Mouse (Mus musculus) hindbrain, postnatal 0 days (tissue): ENCODE measurements around the gene Kcnn4. TPM values are rescaled to one million over a fixed set of nuclear protein-coding genes. Genes with fewer than 3 reads are reported as not detected.
"Not testable (repeated sequence)": the region's sequence is repeated elsewhere in the genome, so short reads cannot be mapped to it uniquely, and the experiment has no call there.

Source experiments
- ATAC-seq: fragments of 200-750 bp; cut with Nextera tagmentation; 2 replicates; pipeline ENCODE4 v1.8.0; 2017; ENCODE audit warnings: mild to moderate bottlenecking, moderate TSS enrichment, moderate library complexity
- DNase-seq: peaks from one replicate; pipeline ENCODE4 v3.0.0-alpha.2; 2015; ENCODE audit warnings: low spot score
- H3K27ac ChIP-seq: fragments of 300-500 bp; sonication (generic); 2 replicates; pipeline ENCODE4 v1.5.1; 2014; ENCODE audit warnings: mild to moderate bottlenecking
- H3K27me3 ChIP-seq: fragments of 300-500 bp; sonication (generic); 2 replicates; pipeline ENCODE4 v1.6.1; 2014; ENCODE audit warnings: low read length, mixed read lengths; ENCODE audit not compliant: insufficient read depth
- H3K36me3 ChIP-seq: fragments of 300-500 bp; sonication (generic); 2 replicates; pipeline ENCODE4 v1.6.1; 2014; ENCODE audit warnings: low read length, mixed read lengths; ENCODE audit not compliant: insufficient read depth
- H3K4me1 ChIP-seq: fragments of 300-500 bp; sonication (generic); 2 replicates; pipeline ENCODE4 v1.6.1; 2014; ENCODE audit warnings: antibody characterized with exemption, low read length, mixed read lengths; ENCODE audit not compliant: insufficient read depth
- H3K4me2 ChIP-seq: fragments of 300-500 bp; sonication (generic); 2 replicates; pipeline ENCODE4 v1.6.1; 2014; ENCODE audit warnings: low read depth, mild to moderate bottlenecking, low read length, moderate library complexity, mixed read lengths
- H3K4me3 ChIP-seq: fragments of 300-500 bp; sonication (generic); 2 replicates; pipeline ENCODE4 v1.5.1; 2014; ENCODE audit warnings: low read length
- H3K9ac ChIP-seq: fragments of 300-500 bp; sonication (generic); replicated peaks from 2 replicates; pipeline ENCODE4 v1.6.1; 2014; ENCODE audit warnings: mild to moderate bottlenecking, low read length, moderate library complexity, mixed read lengths
- H3K9me3 ChIP-seq: fragments of 300-500 bp; sonication (generic); 2 replicates; pipeline ENCODE4 v1.6.1; 2016; ENCODE audit warnings: low read length, mixed read lengths
- CTCF ChIP-seq: IDR thresholded peaks from 2 replicates; pipeline ENCODE4 v1.5.1; 2016; ENCODE audit warnings: antibody characterized with exemption, control low read depth, low read depth
- WGBS: fragments of 180-500 bp; shearing (Covaris S2); extraction: QIAGEN DNeasy Blood & Tissue Kit; methylation state at CpG from one replicate; pipeline ENCODE4 v1.1.7; 2014; 5-methylcytosine and 5-hydroxymethylcytosine counted together
- polyA plus RNA-seq: library from polyadenylated mRNA; unstranded; fragments of >200 nt; fragmentation: Nextera tagmentation; extraction: Ambion mirVana; gene quantifications from 2 replicates; pipeline ENCODE4 v1.2.1, GENCODE M21; 2015
- total RNA-seq: library from RNA; depleted of rRNA; stranded (reverse); fragments of >200 nt; gene quantifications from 2 replicates; pipeline ENCODE4 v1.2.3, GENCODE M21; 2014

Gene Kcnn4
- total and polyA plus RNA-seq, 2 experiments from 2014 or later = 1.2 to 3.9 TPM

GRCm38 (mm10) chr7:24399256-24400081 is 29.4 kb downstream of the Kcnn4 start, which contains the start of gene Smg9:
Gene Smg9 (plus strand): TSS chr7:24399619.
- Histone ChIP-seq H3K4me1 (no peaks in the 10 kb centered on the region; the same call in 1 of the 2 replicates), H3K9ac (peak within 1 kb of the TSS; percentile 60), H3K27ac (peak within 1 kb of the TSS; percentile 96), H3K4me2 (peak within 1 kb of the TSS; percentile 59), H3K9me3 (no peaks in the 10 kb centered on the region), H3K4me3 (peak within 1 kb of the TSS; percentile 56), H3K36me3 (peaks cover 2% of the 10 kb centered on the region; the same call in 1 of the 2 replicates), H3K27me3 (no peaks in the 10 kb centered on the region)
- WGBS = 3% methylated on average over 66 of the region's 66 CpGs
- TF ChIP-seq CTCF = peak; percentile 8; the same call in 1 of the 2 replicates
- DNase-seq (peak; percentile 100), ATAC-seq (peak; percentile 96)

GRCm38 (mm10) chr7:24400082-24400452 is 30.0 kb downstream of the Kcnn4 start:
- TF ChIP-seq CTCF = no peak
- H3K9ac ChIP-seq = peak overlapping the region; percentile 60
- H3K9me3 ChIP-seq = no peaks in the 10 kb centered on the region
- no peaks in the 10 kb centered on the region for H3K27me3 ChIP-seq
- no peak; the same call in 1 of the 2 replicates for ATAC-seq
- peak overlapping the region; percentile 56 for H3K4me3 ChIP-seq
- peak overlapping the region; percentile 59 for H3K4me2 ChIP-seq
- no peak for DNase-seq
- 13% methylated on average over 3 of the region's 3 CpGs for WGBS
- H3K4me1 ChIP-seq = no peaks in the 10 kb centered on the region; the same call in 1 of the 2 replicates
- peak overlapping the region; percentile 96 for H3K27ac ChIP-seq
- peaks cover 7% of the 10 kb centered on the region; the same call in 1 of the 2 replicates for H3K36me3 ChIP-seq

DNA sequence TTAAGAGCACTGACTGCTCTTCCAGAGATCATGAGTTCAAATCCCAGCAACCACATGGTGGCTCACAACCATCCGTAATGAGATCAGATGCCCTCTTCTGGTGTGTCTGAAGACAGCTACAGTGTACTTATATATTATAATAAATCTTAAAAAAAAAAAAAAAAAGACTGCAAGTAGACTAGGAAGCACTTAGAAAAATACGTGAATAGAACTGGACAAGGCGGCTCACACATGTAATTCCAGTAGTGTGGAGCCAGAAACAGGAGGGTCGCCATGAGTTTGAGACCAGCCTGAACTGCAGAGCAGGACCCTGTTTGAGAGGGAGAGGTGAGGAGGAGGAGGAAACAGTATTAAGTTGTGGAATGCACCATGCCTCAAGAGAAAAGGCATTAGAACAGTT is 30.4 kb downstream of the Kcnn4 start:
- not testable (repeated sequence) for H3K27me3 ChIP-seq, H3K9me3 ChIP-seq, H3K27ac ChIP-seq, H3K36me3 ChIP-seq, H3K4me1 ChIP-seq, DNase-seq, ATAC-seq, H3K9ac ChIP-seq
- Histone ChIP-seq H3K4me2 (peak overlapping the region; percentile 59; the same call in 1 of the 2 replicates), H3K4me3 (peak overlapping the region; percentile 56; the same call in 1 of the 2 replicates)
- 93% methylated on average over 4 of the region's 4 CpGs for WGBS

DNA sequence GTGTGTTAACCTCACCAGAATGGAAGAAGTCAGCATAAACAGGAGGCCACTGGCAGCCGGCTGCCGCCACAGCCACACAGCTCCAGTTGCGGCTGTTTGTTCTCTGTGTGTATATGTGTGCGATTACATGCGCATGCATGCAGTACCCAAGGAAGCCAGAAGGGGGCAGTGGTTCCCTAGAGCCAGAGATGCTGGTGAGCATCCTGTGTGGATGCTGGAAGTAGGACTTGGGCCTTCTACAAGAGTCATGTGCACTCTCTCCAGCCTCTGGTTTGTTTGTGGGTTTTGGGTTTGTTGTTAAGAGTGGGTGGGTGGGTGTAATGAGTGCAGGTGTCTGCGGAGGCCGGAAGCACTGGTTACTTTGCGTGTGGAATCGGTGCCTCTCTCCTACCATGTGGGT is 32.8 kb downstream of the Kcnn4 start:
- H3K36me3 ChIP-seq = peaks cover 15% of the 10 kb centered on the region
- no peaks in the 10 kb centered on the region; the same call in 1 of the 2 replicates for H3K4me1 ChIP-seq
- no peaks in the 10 kb centered on the region for H3K9me3 ChIP-seq
- ATAC-seq (no peak), DNase-seq (no peak)
- H3K4me3 ChIP-seq = no peak overlapping the region
- no peaks in the 10 kb centered on the region for H3K27me3 ChIP-seq
- no peak overlapping the region for H3K9ac ChIP-seq
- TF ChIP-seq CTCF = peak; percentile 69
- no peak overlapping the region for H3K4me2 ChIP-seq
- no peak overlapping the region for H3K27ac ChIP-seq
- WGBS = 98% methylated on average over 9 of the region's 9 CpGs

DNA sequence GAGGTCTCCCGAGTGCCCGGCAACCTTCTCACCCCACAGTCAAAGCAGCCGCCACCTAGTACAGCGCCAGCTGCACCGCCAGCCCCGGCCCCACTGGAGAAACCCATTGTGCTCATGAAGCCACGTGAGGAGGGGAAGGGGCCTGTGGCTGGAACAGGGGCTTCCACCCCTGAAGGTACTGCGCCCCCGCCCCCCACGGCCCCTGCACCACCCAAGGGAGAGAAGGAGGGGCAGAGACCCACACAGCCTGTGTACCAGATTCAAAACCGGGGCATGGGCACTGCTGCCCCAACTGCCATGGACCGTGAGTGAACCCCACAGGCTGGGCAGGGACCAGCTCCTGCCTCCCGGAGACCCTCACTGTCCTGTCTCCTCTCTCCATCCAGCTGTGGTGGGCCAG is 35.6 kb downstream of the Kcnn4 start:
- H3K36me3 ChIP-seq = peaks cover 15% of the 10 kb centered on the region
- H3K4me1 ChIP-seq = no peaks in the 10 kb centered on the region; the same call in 1 of the 2 replicates
- TF ChIP-seq CTCF = no peak
- ATAC-seq = no peak
- no peak overlapping the region for H3K4me2 ChIP-seq
- 91% methylated on average over 12 of the region's 13 CpGs for WGBS
- H3K27me3 ChIP-seq = no peaks in the 10 kb centered on the region
- H3K4me3 ChIP-seq = no peak overlapping the region
- no peak overlapping the region for H3K9ac ChIP-seq
- H3K27ac ChIP-seq = no peak overlapping the region
- H3K9me3 ChIP-seq = no peaks in the 10 kb centered on the region
- DNase-seq = no peak

DNA sequence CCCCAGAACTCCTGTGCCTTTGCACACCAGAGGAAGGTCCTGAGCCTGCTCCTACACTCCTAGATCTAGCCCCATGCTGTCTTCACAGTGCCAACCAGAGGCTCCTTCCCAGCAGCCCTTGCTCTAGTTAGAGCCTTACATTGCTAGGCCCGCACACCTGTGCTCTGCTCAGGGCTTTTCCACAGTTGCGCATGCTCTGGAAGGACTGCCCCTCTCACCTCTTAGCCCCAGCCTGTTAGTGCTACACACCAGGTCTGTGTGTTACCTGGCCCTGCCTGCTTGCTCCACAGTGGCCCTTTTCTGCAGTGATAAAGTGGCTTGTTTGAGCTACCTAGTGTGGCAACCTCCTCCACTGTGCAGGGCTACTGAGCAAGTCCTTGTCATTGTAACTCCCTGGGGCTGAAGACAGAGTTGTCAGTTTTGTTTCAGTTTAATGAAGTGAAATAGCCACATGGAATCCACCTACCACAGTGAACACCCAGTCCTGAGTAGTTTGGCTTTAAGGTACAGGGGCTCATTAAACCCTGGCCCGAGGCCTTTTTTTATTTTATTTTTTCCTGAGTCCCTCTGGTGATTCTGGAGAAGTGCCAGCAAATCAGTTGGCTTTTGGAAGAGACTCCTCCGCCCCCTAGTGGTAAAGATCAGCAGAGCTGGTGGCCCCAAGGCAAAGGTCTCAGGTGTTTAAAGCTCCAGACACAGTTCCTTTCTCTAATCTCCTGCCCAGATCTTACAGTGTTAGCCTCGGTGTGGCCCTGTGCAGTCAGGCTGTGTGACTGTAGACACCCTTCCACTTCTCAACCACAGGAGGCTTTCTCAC is 36.7 kb downstream of the Kcnn4 start:
- H3K27ac ChIP-seq = no peak overlapping the region; the same call in 1 of the 2 replicates
- ATAC-seq = peak; percentile 54; the same call in 1 of the 2 replicates
- H3K27me3 ChIP-seq = no peaks in the 10 kb centered on the region
- peak; percentile 92 for DNase-seq
- H3K9me3 ChIP-seq = no peaks in the 10 kb centered on the region
- WGBS = 42% methylated on average over 5 of the region's 5 CpGs
- H3K36me3 ChIP-seq = peaks cover 15% of the 10 kb centered on the region
- H3K4me2 ChIP-seq = no peak overlapping the region
- no peak overlapping the region for H3K9ac ChIP-seq
- TF ChIP-seq CTCF = peak; percentile 81
- no peaks in the 10 kb centered on the region for H3K4me1 ChIP-seq
- H3K4me3 ChIP-seq = no peak overlapping the region
